Mouse (Mus musculus) ES-Bruce4 (cell line): ENCODE results near the gene Ugdh.

ENCODE experiments used
- CTCF ChIP-seq: IDR thresholded peaks from one replicate; pipeline ENCODE4 v1.8.1; 2011; ENCODE audit warnings: low read depth, low read length
- EP300 ChIP-seq: IDR thresholded peaks from 2 replicates; pipeline ENCODE4 v1.6.1; 2011; ENCODE audit warnings: low read depth, low read length; ENCODE audit not compliant: insufficient read depth
- POLR2A ChIP-seq: IDR thresholded peaks from one replicate; pipeline ENCODE4 v1.8.1; 2011; ENCODE audit warnings: low read length; ENCODE audit not compliant: insufficient read depth

- no peak for TF ChIP-seq CTCF
- no peak for TF ChIP-seq POLR2A
- no peak for TF ChIP-seq EP300
Measured at GRCm38 (mm10) chr5:65422803-65423202, 12.9 kb downstream of the Ugdh start.
